Mouse (Mus musculus) heart, postnatal 0 days (tissue): Measurements from ENCODE around the gene Gm21969. TPM values are rescaled to one million over a fixed set of nuclear protein-coding genes. Genes with fewer than 3 reads are reported as not detected.

Source experiments
- ATAC-seq: fragments of 200-750 bp; cut with Nextera tagmentation; 2 replicates; pipeline ENCODE4 v1.8.0; 2017; ENCODE audit warnings: low read depth, moderate number of reproducible peaks, moderate library complexity; ENCODE audit not compliant: insufficient read depth
- DNase-seq: peaks from one replicate; pipeline ENCODE4 v3.0.0-alpha.2; 2016; ENCODE audit warnings: low spot score
- H3K27ac ChIP-seq: fragments of 300-500 bp; sonication (generic); 2 replicates; pipeline ENCODE4 v1.5.1; 2014; ENCODE audit warnings: low read depth, mild to moderate bottlenecking
- H3K27me3 ChIP-seq: fragments of 300-500 bp; sonication (generic); 2 replicates; pipeline ENCODE4 v1.6.1; 2014; ENCODE audit warnings: low read length, mixed read lengths; ENCODE audit not compliant: control insufficient read depth, insufficient read depth
- H3K36me3 ChIP-seq: fragments of 300-500 bp; sonication (generic); replicated peaks from 2 replicates; pipeline ENCODE4 v1.6.1; 2014; ENCODE audit warnings: low read length, mixed read lengths; ENCODE audit not compliant: control insufficient read depth, insufficient read depth
- H3K4me1 ChIP-seq: fragments of 300-500 bp; sonication (generic); 2 replicates; pipeline ENCODE4 v1.6.1; 2014; ENCODE audit warnings: antibody characterized with exemption; ENCODE audit not compliant: control insufficient read depth, insufficient read depth
- H3K4me2 ChIP-seq: fragments of 300-500 bp; sonication (generic); 2 replicates; pipeline ENCODE4 v1.6.1; 2014; ENCODE audit warnings: low read depth, mild to moderate bottlenecking, low read length, moderate library complexity
- H3K4me3 ChIP-seq: fragments of 300-500 bp; sonication (generic); 2 replicates; pipeline ENCODE4 v1.5.1; 2014; ENCODE audit warnings: low read depth, low read length
- H3K9ac ChIP-seq: fragments of 300-500 bp; sonication (generic); replicated peaks from 2 replicates; pipeline ENCODE4 v1.6.1; 2014; ENCODE audit warnings: low read depth, low read length, mixed read lengths
- H3K9me3 ChIP-seq: fragments of 300-500 bp; sonication (generic); replicated peaks from 2 replicates; pipeline ENCODE4 v1.6.1; 2016; ENCODE audit warnings: low read length; ENCODE audit not compliant: control insufficient read depth
- CTCF ChIP-seq: IDR thresholded peaks from 2 replicates; pipeline ENCODE4 v1.5.1; 2016; ENCODE audit warnings: antibody characterized with exemption, control low read depth, low read depth
- EP300 ChIP-seq: IDR thresholded peaks from 2 replicates; pipeline ENCODE4 v1.6.1; 2016; ENCODE audit warnings: antibody characterized with exemption, low read depth
- WGBS: fragments of 180-500 bp; shearing (Covaris S2); extraction: QIAGEN DNeasy Blood & Tissue Kit; methylation state at CpG from one replicate; pipeline ENCODE4 v1.1.7; 2014; 5-methylcytosine and 5-hydroxymethylcytosine counted together
- polyA plus RNA-seq: library from polyadenylated mRNA; unstranded; fragments of >200 nt; fragmentation: Nextera tagmentation; extraction: Ambion mirVana; gene quantifications from 2 replicates; pipeline ENCODE4 v1.2.1, GENCODE M21; 2015
- total RNA-seq: library from RNA; depleted of rRNA; stranded (reverse); fragments of >200 nt; gene quantifications from 2 replicates; pipeline ENCODE4 v1.2.3, GENCODE M21; 2014; ENCODE audit warnings: low replicate concordance

Gm21969 gene
- total and polyA plus RNA-seq, 2 experiments from 2014 or later: not detected

- H3K36me3 ChIP-seq: no peaks in the 10 kb centered on the region
- no peak for TF ChIP-seq EP300
- no peak for TF ChIP-seq CTCF
- H3K27ac ChIP-seq: peak overlapping the region; percentile 87
- no peaks in the 10 kb centered on the region for H3K27me3 ChIP-seq
- ATAC-seq (no peak), DNase-seq (no peak)
- no peaks in the 10 kb centered on the region for H3K9me3 ChIP-seq
- 0 out of 2 replicates have a peak overlapping the region, but pooled peaks have one; percentile 28 for H3K9ac ChIP-seq
- 38% methylated on average over 6 of the region's 6 CpGs for WGBS
- H3K4me3 ChIP-seq: peak overlapping the region; percentile 13; the same call in 1 of the 2 replicates
- H3K4me2 ChIP-seq: peak overlapping the region; percentile 49
- peaks cover 48% of the 10 kb centered on the region for H3K4me1 ChIP-seq
Observed at GRCm38 (mm10) chr4:139581427-139582051, 21.4 kb upstream of the Gm21969 start.

GRCm38 (mm10) chr4:139582346-139582745 is 20.6 kb upstream of the Gm21969 start:
- TF ChIP-seq CTCF (no peak), EP300 (no peak)
- H3K9ac ChIP-seq: no peak overlapping the region
- ATAC-seq: no peak
- H3K27ac ChIP-seq: peak overlapping the region; percentile 87
- 79% methylated on average over 6 of the region's 6 CpGs for WGBS
- H3K27me3 ChIP-seq: no peaks in the 10 kb centered on the region
- no peak overlapping the region for H3K4me3 ChIP-seq
- H3K4me1 ChIP-seq: peaks cover 44% of the 10 kb centered on the region
- no peak for DNase-seq
- no peaks in the 10 kb centered on the region for H3K9me3 ChIP-seq
- no peaks in the 10 kb centered on the region for H3K36me3 ChIP-seq
- no peak overlapping the region for H3K4me2 ChIP-seq

- 63% methylated on average over 3 of the region's 3 CpGs for WGBS
- no peak for TF ChIP-seq EP300
- peak; percentile 6; the same call in 1 of the 2 replicates for TF ChIP-seq CTCF
- H3K9ac ChIP-seq: no peak overlapping the region
- peaks cover 42% of the 10 kb centered on the region for H3K4me1 ChIP-seq
- no peaks in the 10 kb centered on the region for H3K27me3 ChIP-seq
- H3K27ac ChIP-seq: no peak overlapping the region
- ATAC-seq (no peak), DNase-seq (no peak)
- H3K4me3 ChIP-seq: no peak overlapping the region
- H3K36me3 ChIP-seq: no peaks in the 10 kb centered on the region
- H3K9me3 ChIP-seq: no peaks in the 10 kb centered on the region
- no peak overlapping the region for H3K4me2 ChIP-seq
Observed at GRCm38 (mm10) chr4:139582903-139583302, 20.1 kb upstream of the Gm21969 start.

GRCm38 (mm10) chr4:139583629-139584245 is 19.2 kb upstream of the Gm21969 start:
- H3K4me1 ChIP-seq: peaks cover 42% of the 10 kb centered on the region
- DNase-seq (no peak), ATAC-seq (no peak)
- H3K4me2 ChIP-seq: no peak overlapping the region
- 0 out of 2 replicates have a peak overlapping the region, but pooled peaks have one; percentile 39 for H3K27ac ChIP-seq
- no peaks in the 10 kb centered on the region for H3K36me3 ChIP-seq
- H3K4me3 ChIP-seq: no peak overlapping the region
- H3K9ac ChIP-seq: no peak overlapping the region
- TF ChIP-seq CTCF (no peak), EP300 (no peak)
- no peaks in the 10 kb centered on the region for H3K27me3 ChIP-seq
- no peaks in the 10 kb centered on the region for H3K9me3 ChIP-seq
- 67% methylated on average over 11 of the region's 11 CpGs for WGBS

GRCm38 (mm10) chr4:139584704-139585103 is 18.3 kb upstream of the Gm21969 start:
- Histone ChIP-seq H3K9me3 (no peaks in the 10 kb centered on the region), H3K4me3 (no peak overlapping the region), H3K9ac (no peak overlapping the region), H3K4me2 (no peak overlapping the region), H3K4me1 (peaks cover 39% of the 10 kb centered on the region), H3K36me3 (no peaks in the 10 kb centered on the region), H3K27me3 (no peaks in the 10 kb centered on the region), H3K27ac (peak overlapping the region; percentile 39)
- ATAC-seq (no peak), DNase-seq (no peak)
- WGBS: 73% methylated on average over 11 of the region's 11 CpGs
- TF ChIP-seq EP300 (no peak), CTCF (no peak)
